Mouse (Mus musculus) heart, adult 2 months (tissue): ENCODE measurements around the gene Slc24a3.

Experiments
- CTCF ChIP-seq: fragments of 200-600 bp; IDR thresholded peaks from 2 replicates; pipeline ENCODE4 v1.8.1; 2022; ENCODE audit warnings: antibody characterized with exemption, mild to moderate bottlenecking, moderate library complexity
- EP300 ChIP-seq: fragments of 200-500 bp; IDR thresholded peaks from 2 replicates; pipeline ENCODE4 v1.6.1; 2011; ENCODE audit warnings: low read depth, low read length, control low read depth; ENCODE audit not compliant: insufficient read depth

DNA sequence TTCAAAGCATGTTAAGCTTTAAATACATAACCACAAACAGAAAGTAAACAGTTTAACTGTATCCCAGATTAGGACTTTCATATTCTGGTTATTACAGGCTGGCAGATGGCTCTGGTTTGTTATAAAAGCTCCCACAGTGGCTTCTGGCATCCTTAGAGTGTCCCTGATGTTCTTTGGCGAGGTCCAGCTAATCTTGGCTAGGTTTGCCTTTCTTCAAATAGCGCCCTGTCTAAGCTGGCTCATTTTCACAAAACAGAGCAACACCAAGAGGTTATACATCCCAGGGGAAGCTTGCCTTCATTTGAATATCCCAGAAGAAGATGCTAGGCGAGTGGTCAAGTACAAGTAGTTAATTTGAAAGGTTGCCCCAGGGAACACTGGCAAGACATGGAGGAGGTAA is 354.5 kb downstream of the Slc24a3 start:
- no peak for TF ChIP-seq EP300
- no peak for TF ChIP-seq CTCF
